36 mouse cellular contexts compared by ENCODE assay signal in genomic region chr6:67491755-67492154, GRCm38 (mm10). TPM values are rescaled to one million over a fixed set of nuclear protein-coding genes. Genes with fewer than 3 reads are reported as not detected.
DNase-seq lines count a peak whose midpoint lies in the region; ATAC-seq lines count a peak whose summit lies in the region.
"Had no signal": no experiment of that assay in that cellular context is flagged by ENCODE, and none has a peak within 500 bp of the region (broad histone marks: within the 10 kb centered on the region; RNA-seq: fewer than 3 reads in every experiment).

TSS of gene Il23r (minus strand) at chr6:67491855.

- no peak for ATAC-seq in midbrain, embryonic 15.5 days (replicated peaks)
- ATAC-seq in intestine, embryonic 15.5 days, result no peak
- ATAC-seq: forebrain, embryonic 13.5 days; forebrain, embryonic 16.5 days; hindbrain, embryonic 16.5 days; intestine, postnatal 0 days; Patski had no signal

- H3K9ac ChIP-seq in midbrain, embryonic 15.5 days, result no peak within 1 kb of the TSS
- H3K9ac ChIP-seq in intestine, embryonic 15.5 days, result no peak within 1 kb of the TSS
- H3K9ac ChIP-seq: forebrain, embryonic 13.5 days; heart, embryonic 12.5 days; heart, embryonic 15.5 days; hindbrain, embryonic 13.5 days had no signal

- H3K27me3 ChIP-seq in midbrain, embryonic 15.5 days (replicated peaks), result no peaks in the 10 kb centered on the region
- H3K27me3 ChIP-seq in intestine, embryonic 15.5 days (replicated peaks), result no peaks in the 10 kb centered on the region
- H3K27me3 ChIP-seq: CH12.LX; forebrain, embryonic 13.5 days; heart, embryonic 12.5 days; heart, embryonic 15.5 days; hindbrain, embryonic 13.5 days; Patski had no signal

- DNase-seq in adrenal gland, adult 18-20 months (ENCODE audit: low spot score in 2 of 2), result peak; percentile 26 to 36
- DNase-seq in adrenal gland, postnatal 4 days (ENCODE audit: low spot score in 2 of 2), result no peak
- no peak for DNase-seq in adrenal gland, adult 8-10 months
- peak; percentile 26 to 35 for DNase-seq in adrenal gland, postnatal 36 days
- no peak for DNase-seq in left cerebral cortex, adult 9 months (ENCODE audit: low spot score in 2 of 2)
- DNase-seq: B cell, adult 2 months; cerebellum, adult 11 months; cerebellum, adult 2 months; cerebellum, postnatal 10 days; cerebellum, postnatal 36 days; embryo, embryonic 11 days; gastrocnemius, postnatal 10 days; gastrocnemius, postnatal 36 days; heart, postnatal 10 days; heart, postnatal 36 days; kidney, adult 2 months had no signal

- no peak within 1 kb of the TSS for H3K4me2 ChIP-seq in midbrain, embryonic 15.5 days
- H3K4me2 ChIP-seq in intestine, embryonic 15.5 days (replicated peaks), result no peak within 1 kb of the TSS
- H3K4me2 ChIP-seq: forebrain, embryonic 13.5 days; heart, embryonic 12.5 days; heart, embryonic 15.5 days; hindbrain, embryonic 13.5 days had no signal

- no peaks in the 10 kb centered on the region for H3K9me3 ChIP-seq in midbrain, embryonic 15.5 days
- no peaks in the 10 kb centered on the region for H3K9me3 ChIP-seq in intestine, embryonic 15.5 days
- H3K9me3 ChIP-seq: forebrain, embryonic 10.5 days; forebrain, embryonic 13.5 days; G1E; heart, embryonic 15.5 days; hindbrain, embryonic 10.5 days; hindbrain, embryonic 13.5 days had no signal

- WGBS in midbrain, embryonic 15.5 days, result 84% methylated on average over 2 of the region's 2 CpGs
- 66% methylated on average over 2 of the region's 2 CpGs for WGBS in intestine, embryonic 15.5 days

- H3K4me3 ChIP-seq in midbrain, embryonic 15.5 days, result no peak within 1 kb of the TSS
- no peak within 1 kb of the TSS for H3K4me3 ChIP-seq in intestine, embryonic 15.5 days (replicated peaks)
- H3K4me3 ChIP-seq: forebrain, embryonic 10.5 days; forebrain, embryonic 13.5 days; heart, embryonic 12.5 days; heart, embryonic 15.5 days; hindbrain, embryonic 10.5 days; hindbrain, embryonic 13.5 days had no signal

- no peaks in the 10 kb centered on the region for H3K36me3 ChIP-seq in midbrain, embryonic 15.5 days (replicated peaks)
- no peaks in the 10 kb centered on the region for H3K36me3 ChIP-seq in intestine, embryonic 15.5 days
- H3K36me3 ChIP-seq: forebrain, embryonic 10.5 days; G1E; heart, embryonic 12.5 days; heart, embryonic 15.5 days; hindbrain, embryonic 10.5 days; hindbrain, embryonic 13.5 days had no signal

- H3K4me1 ChIP-seq in midbrain, embryonic 15.5 days, result no peaks in the 10 kb centered on the region
- H3K4me1 ChIP-seq in intestine, embryonic 15.5 days (replicated peaks), result no peaks in the 10 kb centered on the region
- H3K4me1 ChIP-seq: forebrain, embryonic 10.5 days; forebrain, embryonic 13.5 days; heart, embryonic 12.5 days; heart, embryonic 15.5 days; hindbrain, embryonic 10.5 days; hindbrain, embryonic 13.5 days had no signal

- no peak within 1 kb of the TSS for H3K27ac ChIP-seq in midbrain, embryonic 15.5 days
- H3K27ac ChIP-seq in intestine, embryonic 15.5 days, result no peak within 1 kb of the TSS
- H3K27ac ChIP-seq: forebrain, embryonic 10.5 days; forebrain, embryonic 13.5 days; heart, embryonic 15.5 days; hindbrain, embryonic 10.5 days; hindbrain, embryonic 13.5 days had no signal

RNA-seq across cellular contexts. Expression of gene Il23r, which starts in this region (rescaled TPM):
- total RNA-seq in adrenal gland, adult 18-20 months (2021), result 10 to 100 TPM; 17.7 to 24.0 TPM
- under 1 TPM; 0.28 to 0.39 TPM for total RNA-seq in adrenal gland, postnatal 4 days (2021)
- 10 to 100 TPM; 22.9 to 29.1 (median 28.2) TPM for total RNA-seq in adrenal gland, adult 8-10 months (2022)
- 1 to 10 TPM; 5.6 to 7.4 TPM for total RNA-seq in adrenal gland, postnatal 36 days (2021)
- not detected in 2 replicates for polyA plus RNA-seq in midbrain, embryonic 15.5 days (2015; fragmentation: Nextera tagmentation; extraction: Ambion mirVana)
- 0.18 TPM in 1 of 2 replicates, not detected in the other for polyA plus RNA-seq in intestine, embryonic 15.5 days (2015; fragmentation: Nextera tagmentation; extraction: Ambion mirVana)
- total RNA-seq: CH12.LX; gastrocnemius, adult 18-20 months; gastrocnemius, postnatal 10 days; gastrocnemius, postnatal 36 days; granulocyte monocyte progenitor cell, adult 5-6 weeks; heart, adult 8-10 months; heart, postnatal 10 days; heart, postnatal 36 days had no signal
- polyA plus RNA-seq: cortical plate, adult 2 months; embryonic facial prominence, embryonic 11.5 days; embryonic facial prominence, embryonic 14.5 days; forebrain, embryonic 10.5 days; forebrain, embryonic 13.5 days; forebrain, embryonic 16.5 days; G1E; heart, embryonic 12.5 days; heart, embryonic 15.5 days; hindbrain, embryonic 10.5 days; hindbrain, embryonic 13.5 days; hindbrain, embryonic 16.5 days; kidney, adult 2 months had no signal

Comparison
In these comparisons a context has a peak if more than half of its experiments do, and no peak if none do; other contexts are left out.
1. RNA of gene Il23r (total RNA-seq): 22.9 to 29.1 TPM in adrenal gland, adult 8-10 months, 17.7 to 24.0 TPM in adrenal gland, adult 18-20 months and 5.6 to 7.4 TPM in adrenal gland, postnatal 36 days; 0.28 to 0.39 TPM in adrenal gland, postnatal 4 days; every median in the first group is over 4 times any median in the second.
2. DNase-seq: peak in adrenal gland, adult 18-20 months (2 of 2) and adrenal gland, postnatal 36 days (2 of 2); none in adrenal gland, postnatal 4 days (0 of 2), adrenal gland, adult 8-10 months (single experiment) and left cerebral cortex, adult 9 months (0 of 2).